Mouse (Mus musculus) gastrocnemius, adult 2 months (tissue): ENCODE measurements around the gene Lrriq1. TPM values are rescaled to one million over a fixed set of nuclear protein-coding genes. Genes with fewer than 3 reads are reported as not detected.
A peak's percentile ranks its signal among the peaks of the same experiment; 100 is the strongest.

ENCODE experiments used
- DNase-seq: peaks from one replicate; pipeline ENCODE4 v3.0.0; 2022
- H3K27ac ChIP-seq: fragments of 200-600 bp; 2 replicates; pipeline ENCODE4 v1.8.1; 2022; ENCODE audit warnings: mild to moderate bottlenecking
- H3K4me3 ChIP-seq: fragments of 200-600 bp; 2 replicates; pipeline ENCODE4 v1.8.1; 2022; ENCODE audit warnings: mild to moderate bottlenecking, moderate library complexity
- CTCF ChIP-seq: fragments of 200-600 bp; IDR thresholded peaks from 2 replicates; pipeline ENCODE4 v1.8.1; 2022; ENCODE audit warnings: antibody characterized with exemption, mild to moderate bottlenecking, moderate library complexity
- intact Hi-C: fragments of 180-260 bp; cut with DNase I; formaldehyde crosslinking; loops from one replicate; pipeline ENCODE4 v1.15.1; 2025
- total RNA-seq, 2 experiments: library from RNA; stranded (reverse); gene quantifications; 2 replicates each; pipeline ENCODE4 v1.2.3; 2021

The Lrriq1 gene
- total RNA-seq, 2 experiments from 2014 or later: not detected

- intact Hi-C loops: no loop called here
- DNase-seq: no peak
- H3K4me3 ChIP-seq: no peak overlapping the region
- no peak for TF ChIP-seq CTCF
- no peak overlapping the region for H3K27ac ChIP-seq
Observed at GRCm38 (mm10) chr10:103026636-103027225, 209.4 kb downstream of the Lrriq1 start.

GRCm38 (mm10) chr10:103002556-103002955 lies 233.6 kb downstream of the Lrriq1 start:
- H3K27ac ChIP-seq: no peak overlapping the region
- no peak overlapping the region for H3K4me3 ChIP-seq
- no peak for DNase-seq
- no peak for TF ChIP-seq CTCF
- intact Hi-C loops: no loop called here

- H3K27ac ChIP-seq: no peak overlapping the region
- intact Hi-C loops: no loop called here
- no peak for TF ChIP-seq CTCF
Observed at GRCm38 (mm10) chr10:103000902-103001301, 235.2 kb downstream of the Lrriq1 start.

GRCm38 (mm10) chr10:102999584-102999983 lies 236.5 kb downstream of the Lrriq1 start:
- DNase-seq: no peak
- intact Hi-C loops: no loop called here

More at GRCm38 (mm10) chr10:103000902-103001301, 235.2 kb downstream of the Lrriq1 start:
- DNase-seq: no peak
- H3K4me3 ChIP-seq: no peak overlapping the region

More at GRCm38 (mm10) chr10:102999584-102999983, 236.5 kb downstream of the Lrriq1 start:
- no peak overlapping the region for H3K27ac ChIP-seq
- H3K4me3 ChIP-seq: no peak overlapping the region
- 0 out of 2 replicates have a peak, but pooled peaks have one; percentile 3 for TF ChIP-seq CTCF

Other genes starting within 250 kb of the Lrriq1 start
- gene Alx1, start 206.1 kb downstream of the Lrriq1 start, total RNA-seq: not detected
- gene Slc6a15, start 131.5 kb upstream of the Lrriq1 start, total RNA-seq: under 1 TPM; 0.08 to 0.20 TPM